Mouse (Mus musculus) left cerebral cortex, adult 9 months (tissue): ENCODE measurements around the gene Capn2.

Experiments used
- DNase-seq, 2 experiments: peaks; one replicate each; pipeline ENCODE4 v3.0.0; 2022; ENCODE audit warnings: low spot score in 2 of 2

Gene Capn2

DNA sequence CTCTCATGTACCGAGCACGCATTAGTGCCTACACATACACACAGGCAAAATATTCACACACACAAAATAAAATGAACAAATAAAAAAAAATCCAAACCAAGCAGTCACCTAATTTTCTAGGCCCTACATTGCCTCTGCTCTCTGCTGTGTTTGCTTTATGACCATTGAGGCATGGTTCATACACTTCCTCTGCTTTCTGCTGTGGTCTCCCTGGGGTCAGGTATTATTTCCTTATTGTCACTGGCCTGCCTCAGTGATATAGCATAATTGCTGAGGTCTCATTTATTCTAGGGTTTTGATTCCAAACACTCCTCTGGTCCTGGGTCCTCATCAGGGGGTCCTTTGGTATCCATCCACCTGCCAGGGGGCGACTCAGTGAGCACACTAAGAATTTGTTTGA lies 8.2 kb upstream of the Capn2 start:
- DNase-seq: no peak

DNA sequence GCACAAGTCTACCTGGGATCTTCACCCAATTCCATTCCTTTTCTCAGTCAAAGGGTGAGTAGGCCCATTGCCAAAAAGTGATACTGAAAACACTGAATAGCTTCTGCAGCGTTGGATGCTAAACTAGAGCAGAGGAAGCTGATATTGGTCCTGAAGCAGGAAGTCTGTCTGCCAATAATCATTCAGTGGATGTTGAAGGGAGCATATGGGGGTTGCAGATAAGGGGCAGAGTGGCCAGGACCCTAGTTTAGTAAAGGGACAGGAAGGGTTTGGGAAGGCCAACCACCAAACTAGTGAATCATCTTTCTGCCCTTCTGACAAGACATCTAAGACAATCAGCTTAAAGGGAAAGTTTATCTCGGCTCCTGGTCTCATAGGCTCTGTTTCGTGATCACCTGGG lies 6.3 kb upstream of the Capn2 start:
- DNase-seq: no peak

DNA sequence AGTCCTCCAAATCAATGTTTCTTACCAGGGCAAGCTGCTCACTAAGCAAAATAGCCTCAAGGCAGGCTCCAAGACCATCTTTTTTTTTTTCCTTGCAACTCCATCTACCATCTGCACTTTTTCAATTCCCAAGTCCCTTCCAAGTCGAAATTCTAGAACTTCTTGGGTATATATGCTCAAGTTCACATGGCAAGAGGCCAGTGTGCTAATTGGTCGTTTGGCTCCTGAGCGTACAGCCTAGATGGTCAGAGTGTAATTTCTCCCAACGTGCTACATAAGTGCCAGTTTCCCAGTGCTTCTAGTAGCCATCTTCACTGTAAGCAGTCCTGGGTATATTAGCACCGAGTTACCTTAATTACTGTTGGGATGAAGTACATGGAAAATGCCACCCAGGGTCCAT lies 5.6 kb upstream of the Capn2 start:
- DNase-seq: no peak

DNA sequence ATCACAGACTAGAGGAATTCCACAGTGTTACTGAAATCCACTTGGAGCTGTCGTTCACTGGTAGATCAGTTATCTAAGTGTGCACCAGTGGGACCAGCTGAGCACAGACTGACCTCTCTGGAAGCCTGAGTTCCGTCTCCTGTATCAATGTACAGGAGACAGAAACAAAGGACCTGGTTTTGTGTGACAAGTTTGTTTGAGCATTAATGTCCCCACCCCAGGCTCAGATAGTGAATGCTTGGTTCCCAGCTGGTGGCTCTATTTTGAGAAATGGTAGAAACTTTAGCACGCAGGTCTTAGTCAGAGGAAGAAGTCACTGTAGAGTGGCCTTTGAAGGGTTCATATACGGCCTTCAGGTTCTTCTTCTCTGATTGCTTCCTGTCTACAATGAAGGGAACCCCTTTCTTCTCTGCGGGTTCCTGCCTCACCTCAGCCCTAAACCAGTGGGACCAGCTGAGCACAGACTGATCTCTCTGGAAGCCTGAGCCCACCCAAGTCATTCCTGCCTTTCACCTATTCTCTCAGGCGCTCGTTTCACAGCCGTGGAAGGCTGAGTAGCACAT lies 3.6 kb upstream of the Capn2 start:
- no peak for DNase-seq

DNA sequence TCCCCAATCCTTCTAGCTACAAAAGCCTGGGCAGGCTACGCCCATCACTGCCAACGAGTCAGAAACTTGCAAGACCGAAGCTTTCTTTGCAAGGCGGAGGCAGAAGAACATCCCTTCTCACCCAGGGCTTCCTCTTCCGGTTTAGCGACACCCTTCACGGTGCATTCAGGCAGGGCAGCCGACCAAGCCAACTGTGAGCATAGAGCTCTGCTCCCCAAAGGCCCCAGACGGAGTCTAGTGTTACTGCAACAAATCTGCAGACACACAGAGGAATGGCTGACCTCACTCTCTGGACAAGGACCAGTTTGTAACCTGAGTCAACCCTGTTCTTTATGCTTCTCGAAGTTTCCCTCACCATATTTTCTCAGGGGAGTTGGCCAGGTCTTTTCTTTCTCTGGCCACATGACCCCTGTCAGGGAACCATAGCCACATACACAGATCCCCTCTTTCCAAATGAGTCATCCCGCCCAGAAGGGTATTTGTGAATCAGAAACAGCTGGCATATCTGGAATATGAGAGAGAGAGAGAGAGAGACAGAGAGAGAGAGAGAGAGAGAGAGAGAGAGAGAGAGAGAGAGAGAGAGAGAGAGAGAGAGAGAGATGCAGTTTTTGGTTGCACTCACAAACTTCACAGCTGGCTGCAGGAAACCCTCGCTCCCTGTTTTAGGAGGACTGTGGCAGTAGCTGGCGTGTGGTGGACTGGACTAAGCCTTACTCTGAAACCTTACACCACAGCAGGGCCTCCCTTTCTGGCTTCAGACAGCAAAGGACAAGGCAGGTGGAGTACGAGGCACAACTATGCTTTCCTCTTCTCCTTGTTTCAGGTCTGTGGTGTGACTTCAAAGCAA lies 2.9 kb upstream of the Capn2 start:
- DNase-seq: no peak

DNA sequence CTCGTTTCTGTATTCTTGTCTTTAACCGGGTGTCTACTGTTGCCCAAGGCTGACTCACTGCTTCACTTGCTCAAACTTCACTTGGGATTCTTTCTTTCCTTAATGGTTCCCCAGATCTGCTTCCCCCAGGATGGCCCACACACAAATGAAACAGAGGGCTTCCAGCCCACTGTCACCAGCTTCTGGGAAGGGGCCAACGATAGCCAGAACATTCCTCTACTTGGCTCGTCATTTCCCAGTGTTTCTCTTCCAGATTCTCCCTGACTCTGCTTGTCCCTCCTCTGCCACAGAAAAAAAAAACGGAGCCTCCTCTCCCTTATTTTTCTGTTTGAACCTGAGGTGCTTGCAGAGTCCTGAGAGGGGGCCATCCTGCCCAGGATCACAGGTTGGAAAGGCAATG lies 1.9 kb upstream of the Capn2 start:
- no peak for DNase-seq

DNA sequence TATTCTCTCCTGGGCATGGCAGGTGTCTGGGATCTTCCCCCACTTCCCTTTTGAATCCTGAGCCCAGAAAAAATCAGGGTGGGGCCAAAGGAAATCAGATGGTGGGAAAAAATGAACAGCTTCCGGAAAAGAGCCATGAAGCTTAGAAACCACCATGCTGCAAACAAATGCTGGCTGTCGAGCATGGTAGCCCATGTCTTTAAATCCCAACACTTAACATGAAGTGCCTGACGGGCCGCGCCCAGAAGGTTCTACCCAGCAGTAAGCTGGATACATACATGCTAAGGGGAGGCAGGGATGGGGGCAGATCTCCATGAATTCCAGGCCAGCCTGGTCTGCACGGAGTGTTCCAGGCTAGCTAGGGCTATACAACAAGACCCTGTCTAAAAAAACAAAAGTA lies 1.4 kb upstream of the Capn2 start:
- no peak for DNase-seq

DNA sequence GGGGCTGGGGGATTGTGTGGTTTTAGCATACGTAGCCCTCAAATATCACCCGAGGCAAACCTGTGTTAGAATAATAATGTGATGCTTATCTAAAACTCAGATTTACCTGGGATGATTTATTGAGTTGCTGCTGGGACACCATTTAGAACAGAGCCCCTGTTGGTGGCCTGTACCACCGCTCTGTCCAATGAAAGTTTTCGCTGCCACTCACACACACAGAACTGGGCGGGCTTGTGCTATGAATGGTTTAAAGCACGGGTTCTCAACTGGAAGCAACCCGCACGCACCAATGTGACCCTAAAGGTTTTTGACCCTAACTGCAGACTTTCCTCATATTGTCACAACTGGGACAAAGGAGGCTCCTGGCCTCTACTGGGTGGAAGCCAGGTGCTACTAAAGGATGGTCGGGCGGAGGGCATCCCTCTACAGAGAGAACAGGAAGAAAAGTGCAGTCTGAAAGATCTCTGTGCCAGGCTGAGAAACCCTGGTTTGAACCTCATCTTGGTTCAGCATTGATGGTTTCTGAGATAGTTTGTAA lies 804 bp upstream of the Capn2 start:
- DNase-seq: no peak

DNA sequence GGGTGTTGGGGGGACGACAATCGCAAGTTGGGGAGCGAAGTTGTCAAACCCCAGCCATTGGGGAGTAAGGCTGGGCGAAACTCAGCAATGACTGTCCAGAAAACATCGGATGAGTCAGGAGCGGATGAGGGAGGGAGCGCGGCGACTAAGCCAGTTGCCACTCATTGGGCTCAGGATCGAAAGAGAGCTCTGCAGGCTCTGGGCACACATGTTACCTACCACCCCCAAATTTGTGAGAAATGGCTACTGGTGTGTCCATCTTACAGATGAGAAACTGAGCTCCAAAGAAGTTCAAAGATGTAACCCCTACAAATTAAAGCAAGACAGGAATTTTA lies 236 bp upstream of the Capn2 start:
- no peak for DNase-seq

DNA sequence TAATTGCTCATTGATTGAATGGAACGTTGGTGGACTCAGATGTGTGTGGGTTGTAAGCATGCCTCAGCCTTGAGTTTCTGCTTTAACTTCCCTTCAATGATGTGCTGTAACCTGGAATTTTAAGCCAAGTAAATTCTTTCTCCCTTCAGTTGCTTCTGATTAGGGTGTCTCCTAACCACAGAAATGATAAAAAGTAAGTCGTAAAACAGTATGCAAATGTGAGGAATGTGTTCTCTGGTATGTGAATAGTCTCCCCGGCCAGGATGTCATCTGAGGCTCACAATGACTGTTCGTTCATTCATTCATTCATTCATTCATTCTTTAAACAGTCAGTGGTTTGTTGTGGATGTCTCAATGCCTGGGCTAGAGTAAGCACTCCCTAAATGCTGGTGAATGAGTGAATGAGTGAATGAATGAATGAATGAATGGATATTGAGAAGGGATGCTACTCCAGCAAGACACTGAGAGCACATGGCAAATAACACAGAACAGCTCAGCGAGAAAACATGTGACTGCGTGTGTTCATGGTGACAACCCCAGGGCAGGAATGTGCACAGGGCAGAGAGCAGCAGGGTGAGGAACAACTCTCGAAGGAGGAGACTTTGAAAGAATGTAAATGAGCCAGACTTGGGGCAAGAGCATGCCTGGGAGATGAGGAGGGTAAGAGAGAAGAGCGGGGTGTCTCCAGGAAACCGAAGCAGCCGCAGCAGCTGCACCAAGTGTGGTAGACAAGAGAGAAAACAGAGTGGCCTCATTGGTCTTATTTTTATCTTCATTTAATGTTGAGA lies 2.4 kb downstream of the Capn2 start:
- no peak for DNase-seq

DNA sequence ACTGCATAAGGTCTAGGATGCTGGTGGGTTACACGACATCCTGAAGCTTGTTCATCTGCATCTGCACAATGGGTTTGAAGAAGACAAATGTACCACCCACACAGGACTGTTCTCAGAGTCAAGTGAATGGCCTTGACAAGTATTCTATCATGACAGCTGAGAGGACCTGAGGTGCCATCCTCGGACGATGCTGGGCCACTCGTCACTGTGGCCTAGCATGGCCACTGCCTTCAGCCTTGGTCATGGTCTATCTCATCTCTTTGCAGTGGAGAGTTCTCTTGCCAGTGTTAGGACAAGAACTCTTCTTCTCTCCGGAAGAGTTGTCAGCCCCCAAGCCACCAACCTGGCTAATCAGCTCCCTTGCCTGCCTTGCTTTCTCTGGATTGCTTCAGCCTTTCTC lies 3.7 kb downstream of the Capn2 start:
- DNase-seq: no peak

DNA sequence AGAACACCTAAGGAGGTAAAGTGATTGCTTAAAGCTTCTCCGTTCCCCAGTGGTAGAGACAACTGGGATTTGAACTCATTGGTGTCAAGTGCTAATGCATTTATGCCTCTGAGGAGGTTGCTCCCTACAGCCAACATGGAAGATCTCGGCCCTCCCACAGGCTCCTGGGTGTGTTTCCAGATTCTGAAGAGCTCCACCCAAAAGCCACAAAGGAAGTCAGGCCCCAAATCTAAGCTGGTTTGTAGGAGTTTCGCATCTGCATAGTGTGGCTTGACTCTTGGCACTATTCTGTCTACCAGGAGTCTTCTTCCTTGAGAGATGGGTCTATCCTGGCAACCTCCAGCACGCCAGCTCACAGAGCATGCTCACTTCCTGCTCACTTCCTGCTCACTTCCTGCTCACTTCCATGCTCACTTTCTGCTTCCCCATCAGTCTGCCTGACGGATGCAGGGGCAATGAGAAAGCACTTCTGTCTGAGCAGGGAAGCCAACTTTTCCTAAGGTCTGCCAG lies 4.5 kb downstream of the Capn2 start:
- no peak for DNase-seq

DNA sequence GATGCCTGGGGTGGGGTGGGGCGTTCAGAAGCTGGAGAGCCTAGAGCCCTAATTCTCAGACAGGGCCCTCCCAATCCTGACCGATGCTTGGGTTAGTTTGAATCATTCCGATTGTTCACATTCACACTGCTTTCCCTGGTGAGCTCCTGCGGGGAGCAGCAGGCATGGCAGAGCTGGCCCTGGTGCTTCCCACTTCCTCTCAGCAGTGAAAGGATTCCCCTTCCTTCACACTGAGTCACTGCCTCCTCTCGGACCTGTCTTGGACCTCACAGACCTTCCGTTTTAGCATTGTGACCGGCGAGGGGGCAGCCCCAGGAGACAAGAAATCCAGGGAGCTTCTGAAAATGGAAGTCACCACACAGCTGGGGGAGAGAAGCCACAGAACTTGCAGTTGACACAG lies 5.6 kb downstream of the Capn2 start:
- no peak for DNase-seq

DNA sequence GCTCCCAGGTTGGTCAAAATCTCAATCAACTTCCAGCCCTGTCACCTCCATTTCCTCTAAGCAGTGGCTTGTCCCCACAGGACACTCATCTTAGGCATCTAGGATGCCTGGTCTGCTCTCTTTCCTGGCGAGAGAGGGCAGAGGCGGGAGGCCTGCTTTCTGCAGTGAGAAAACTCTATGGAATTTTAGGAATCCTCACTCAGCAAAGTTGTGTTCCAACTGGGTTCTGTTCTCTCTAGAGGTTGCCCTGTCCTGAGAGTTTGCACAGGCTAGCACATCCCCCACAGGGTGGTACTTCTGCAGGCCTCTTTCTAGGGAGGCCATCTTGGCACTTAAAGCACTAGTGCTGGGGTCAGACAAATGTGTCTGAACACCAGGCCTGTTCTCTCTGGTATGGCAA lies 6.3 kb downstream of the Capn2 start:
- no peak for DNase-seq

DNA sequence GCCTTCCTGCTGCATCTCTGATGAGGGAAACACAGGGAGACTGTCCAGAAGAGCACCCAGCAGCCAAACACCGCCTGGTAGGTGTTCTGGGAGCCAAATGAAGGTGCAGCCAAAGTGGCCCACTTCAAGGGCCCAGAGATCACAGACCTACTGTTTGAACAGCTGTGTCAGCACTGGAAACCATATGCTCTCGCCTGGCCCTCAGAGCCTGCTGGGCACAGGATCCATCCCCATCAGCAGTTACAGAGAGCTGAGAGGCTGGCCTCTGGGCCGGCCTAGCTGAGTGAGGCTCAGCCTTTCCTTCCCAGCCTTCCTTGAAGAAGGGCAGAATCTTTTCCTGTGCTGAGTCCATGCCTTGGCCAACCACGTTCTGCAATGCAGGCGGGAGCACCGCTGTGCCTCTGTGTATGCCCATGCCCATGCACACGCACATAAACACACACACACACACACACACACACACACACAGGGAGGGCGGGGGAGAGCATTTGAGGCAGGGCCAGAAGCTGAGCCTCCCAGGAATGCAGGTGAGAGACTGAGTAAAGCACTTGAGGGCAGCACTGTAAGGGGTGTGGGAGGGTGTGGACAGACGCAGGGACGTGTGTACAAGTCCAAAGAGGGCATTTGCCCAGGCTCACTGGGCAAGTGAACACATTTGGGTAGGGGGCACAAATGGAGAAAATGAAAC lies 8.2 kb downstream of the Capn2 start:
- no peak for DNase-seq

DNA sequence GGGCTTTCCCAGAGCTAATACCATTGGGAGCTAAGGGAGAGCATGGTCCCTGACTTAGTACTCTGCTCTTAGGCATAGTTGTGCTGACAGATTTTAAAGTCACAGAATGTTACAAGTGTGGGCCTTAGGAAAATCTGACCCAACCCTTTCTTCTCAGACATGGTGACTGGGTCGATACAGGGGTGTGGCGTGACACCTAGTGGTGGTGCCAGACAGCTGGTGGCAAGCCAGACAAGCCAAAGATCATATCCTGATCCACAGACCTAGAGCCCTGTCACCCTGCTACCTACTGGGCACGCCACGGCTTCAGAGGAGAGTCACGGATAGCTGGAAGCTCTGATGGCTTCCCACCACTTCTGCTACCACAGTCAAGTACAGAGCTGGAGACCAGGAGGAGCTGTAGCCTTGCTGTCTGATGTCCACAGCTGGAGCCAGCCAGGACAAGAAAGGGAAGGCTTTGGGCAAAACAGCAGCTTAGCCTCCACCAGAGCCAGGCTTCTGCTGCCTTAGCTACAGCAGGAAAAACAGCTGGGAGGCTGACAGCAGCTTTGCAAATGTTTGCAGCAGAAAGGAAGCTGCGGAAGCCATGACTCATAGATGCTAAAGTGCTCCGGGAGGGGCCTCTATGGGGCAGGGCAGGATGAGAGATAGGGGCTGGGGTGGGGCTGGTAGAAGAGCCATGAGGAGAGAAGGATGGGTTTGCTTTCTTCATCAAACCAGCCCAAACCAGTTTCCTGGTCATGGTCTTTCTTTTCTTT lies 11.0 kb downstream of the Capn2 start:
- DNase-seq: no peak

DNA sequence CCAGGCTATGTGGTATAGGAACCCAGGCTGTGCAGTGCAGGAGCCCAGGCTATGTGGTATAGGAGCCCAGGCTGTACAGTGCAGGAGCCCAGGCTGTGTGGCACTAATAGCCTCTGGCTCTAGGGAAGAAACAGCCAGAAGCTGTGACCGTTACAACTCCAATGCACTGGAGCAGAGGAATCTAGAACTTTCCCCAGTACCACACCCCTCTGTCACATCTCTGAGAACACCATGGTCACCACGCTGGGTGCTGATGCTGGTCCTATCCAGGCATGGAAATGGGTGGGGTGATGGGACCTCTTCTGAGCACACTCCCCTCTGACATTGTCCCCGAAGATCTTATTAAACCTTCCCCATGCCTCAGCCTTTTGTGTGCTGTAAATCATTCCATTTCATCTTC lies 12.1 kb downstream of the Capn2 start:
- no peak for DNase-seq

DNA sequence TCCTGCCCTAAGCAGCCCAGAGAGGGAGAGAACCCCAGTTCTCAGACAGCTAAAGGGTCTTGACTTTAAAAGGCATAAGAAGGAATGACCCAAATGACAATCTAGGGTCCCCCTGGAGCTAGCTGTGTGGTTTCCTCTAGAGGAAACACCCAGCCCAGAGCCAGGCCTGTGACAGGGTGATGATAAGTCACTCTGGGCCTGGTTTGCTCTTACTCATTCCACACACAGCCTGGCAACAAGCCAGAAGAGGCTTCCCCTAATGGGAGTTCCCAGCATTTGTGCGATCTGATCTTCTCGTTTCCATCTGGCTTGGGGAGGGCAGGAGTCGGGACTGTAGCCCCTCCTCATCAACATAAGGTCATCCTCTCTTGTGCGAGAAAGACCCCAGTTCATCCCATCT lies 13.2 kb downstream of the Capn2 start:
- DNase-seq: no peak

DNA sequence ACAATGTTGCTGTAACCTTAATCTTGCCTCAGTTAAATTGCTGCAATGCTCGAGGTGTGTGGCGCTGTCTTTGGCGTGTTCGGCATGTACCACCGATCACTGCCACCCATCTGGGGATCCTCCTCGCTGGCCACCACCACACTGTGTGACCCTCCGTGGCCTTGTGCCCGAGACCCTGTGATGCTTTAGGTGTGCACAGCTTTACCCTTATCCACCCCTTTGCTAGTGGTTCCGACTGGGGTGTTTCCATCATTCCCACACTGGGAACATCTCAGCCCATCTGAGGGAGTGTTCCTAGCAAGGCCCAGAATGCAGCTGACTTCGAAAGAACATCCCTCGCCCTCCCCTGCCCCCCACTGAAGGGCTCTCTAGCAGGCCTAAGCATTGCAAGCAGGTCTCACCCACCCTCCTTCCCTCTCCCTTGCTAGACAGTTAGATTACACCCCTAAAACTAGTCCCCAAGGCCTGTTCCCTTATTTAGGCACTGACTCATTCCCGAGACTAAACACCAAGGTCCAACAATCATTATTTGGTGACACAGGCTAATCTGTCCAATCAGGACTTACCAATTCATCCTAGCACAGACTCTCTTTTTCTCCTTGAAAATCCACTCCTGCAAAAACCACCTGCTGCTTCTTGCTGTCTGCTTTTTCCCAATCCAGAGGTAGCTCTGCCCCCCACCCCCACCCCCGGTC lies 14.1 kb downstream of the Capn2 start:
- no peak for DNase-seq

DNA sequence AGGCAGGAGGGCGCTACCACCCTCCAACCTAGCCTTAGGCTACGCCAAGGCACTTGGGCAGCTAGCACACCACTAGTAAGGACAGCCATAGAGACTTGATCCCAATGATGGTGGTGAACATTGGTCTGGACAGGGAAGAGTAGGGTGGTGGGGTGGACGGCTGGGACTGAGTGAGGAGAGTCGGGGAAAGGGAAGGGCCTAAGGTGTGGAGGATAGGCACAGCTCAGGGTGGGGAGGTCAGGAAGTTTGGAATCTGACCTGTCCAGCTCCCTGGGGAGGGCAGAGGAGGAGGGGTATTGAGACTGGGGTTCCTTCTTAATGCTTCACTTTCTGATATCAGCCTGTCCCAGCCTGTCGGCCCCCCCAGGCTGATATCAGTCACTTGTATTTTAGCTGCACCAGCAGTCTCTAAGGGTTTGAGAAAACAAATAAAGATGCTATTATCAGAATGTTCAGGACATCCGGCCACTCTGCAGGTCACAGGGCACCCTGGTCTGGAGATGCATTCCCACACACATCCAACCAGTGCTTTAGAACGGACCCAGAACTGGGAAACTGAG lies 14.8 kb downstream of the Capn2 start:
- DNase-seq: no peak
